Comparison of ENCODE assay signal across 10 mouse cellular contexts in genomic region chr13:12442008-12442587, GRCm38 (mm10). TPM values are rescaled to one million over a fixed set of nuclear protein-coding genes. Genes with fewer than 3 reads are reported as not detected.
DNase-seq lines count a peak whose midpoint lies in the region; ATAC-seq and TF ChIP-seq lines count a peak whose summit lies in the region.
"Had no signal": no experiment of that assay in that cellular context is flagged by ENCODE, and none has a peak within 500 bp of the region (broad histone marks: within the 10 kb centered on the region; RNA-seq: fewer than 3 reads in every experiment).

No protein-coding gene starts in this region.

- H3K4me3 ChIP-seq in MEL (ENCODE audit: control insufficient read depth in 1 of 2, insufficient read depth in 1 of 2, low read depth in 2 of 2, low read length in 2 of 2), result no peak overlapping the region
- no peak overlapping the region for H3K4me3 ChIP-seq in heart, embryonic 12.5 days
- H3K4me3 ChIP-seq: embryonic facial prominence, embryonic 15.5 days; stomach, embryonic 15.5 days had no signal

- H3K4me2 ChIP-seq in heart, embryonic 12.5 days, result no peak overlapping the region
- H3K4me2 ChIP-seq: embryonic facial prominence, embryonic 15.5 days; stomach, embryonic 15.5 days had no signal

- peak; percentile 8 for DNase-seq in gastrocnemius, adult 18-20 months (ENCODE audit: low spot score)
- no peak for DNase-seq in gastrocnemius, postnatal 10 days
- DNase-seq in MEL (ENCODE audit: low read depth, low spot score), result peak; percentile 24
- DNase-seq in layer of hippocampus, postnatal 36 days, result peak; percentile 48 to 59
- DNase-seq in right cerebral cortex, postnatal 25 days, result peak; percentile 19
- no peak for DNase-seq in spleen, postnatal 4 days (ENCODE audit: low spot score in 2 of 2)

- no peak overlapping the region for H3K27ac ChIP-seq in MEL (ENCODE audit: control insufficient read depth, low read depth, low read length)
- no peak overlapping the region for H3K27ac ChIP-seq in heart, embryonic 12.5 days (ENCODE audit: poor library complexity, severe bottlenecking)
- H3K27ac ChIP-seq: embryonic facial prominence, embryonic 15.5 days; stomach, embryonic 15.5 days had no signal

- TF ChIP-seq RAD21 in MEL (IDR thresholded peaks at IDR 0.05; ENCODE audit: low read depth, low read length), result no peak

- no peak for TF ChIP-seq POLR2A in MEL (IDR thresholded peaks at IDR 0.05; ENCODE audit: control insufficient read depth in 1 of 2, insufficient read depth in 1 of 2, low read depth in 1 of 2, low read length in 2 of 2, poor library complexity in 1 of 2)

- H3K9ac ChIP-seq in MEL (ENCODE audit: control insufficient read depth, low read depth, low read length, poor library complexity, severe bottlenecking), result no peak overlapping the region
- no peak overlapping the region for H3K9ac ChIP-seq in heart, embryonic 12.5 days
- H3K9ac ChIP-seq: embryonic facial prominence, embryonic 15.5 days; stomach, embryonic 15.5 days had no signal

- H3K4me1 ChIP-seq in MEL (ENCODE audit: control insufficient read depth in 1 of 2, insufficient read depth in 2 of 2, low read length in 2 of 2), result no peaks in the 10 kb centered on the region
- H3K4me1 ChIP-seq in heart, embryonic 12.5 days (replicated peaks), result no peaks in the 10 kb centered on the region
- H3K4me1 ChIP-seq: embryonic facial prominence, embryonic 15.5 days; stomach, embryonic 15.5 days had no signal

- WGBS in heart, embryonic 12.5 days, result 70% methylated on average over 2 of the region's 2 CpGs

- no peaks in the 10 kb centered on the region for H3K27me3 ChIP-seq in MEL (ENCODE audit: control insufficient read depth in 1 of 2, insufficient read depth in 2 of 2, low read length in 2 of 2)
- no peaks in the 10 kb centered on the region for H3K27me3 ChIP-seq in heart, embryonic 12.5 days (replicated peaks)
- H3K27me3 ChIP-seq: embryonic facial prominence, embryonic 15.5 days; stomach, embryonic 15.5 days had no signal

- TF ChIP-seq EP300 in MEL (IDR thresholded peaks at IDR 0.05; ENCODE audit: low read depth in 1 of 2, low read length in 2 of 2), result no peak

- H3K36me3 ChIP-seq in MEL (ENCODE audit: control insufficient read depth in 1 of 2, insufficient read depth in 2 of 2, low read length in 2 of 2), result peaks cover 0 to 12% of the 10 kb centered on the region in 2 experiments; a peak in 3 of 4 replicates
- H3K36me3 ChIP-seq in heart, embryonic 12.5 days, result peaks cover 52% of the 10 kb centered on the region

- no peaks in the 10 kb centered on the region for H3K79me2 ChIP-seq in MEL (ENCODE audit: control insufficient read depth, insufficient read depth, low read length, poor library complexity)

- peak; percentile 42; the same call in 1 of the 2 replicates for ATAC-seq in heart, embryonic 12.5 days (ENCODE audit: insufficient number of reproducible peaks, low FRiP score)
- no peak for ATAC-seq in granulocyte monocyte progenitor cell, adult 5-6 weeks (replicated peaks; ENCODE audit: poor library complexity, severe bottlenecking)

- no peak for TF ChIP-seq CTCF in MEL (IDR thresholded peaks at IDR 0.05 in 2 of 3, conservative IDR thresholded peaks at IDR 0.05 in 1 of 3; ENCODE audit: control insufficient read depth in 1 of 3, insufficient read depth in 1 of 3, low read depth in 2 of 3, low read length in 3 of 3, poor library complexity in 1 of 3, severe bottlenecking in 1 of 3)

- H3K9me3 ChIP-seq in MEL (replicated peaks; ENCODE audit: insufficient read depth, low read length), result no peaks in the 10 kb centered on the region
- H3K9me3 ChIP-seq in heart, embryonic 12.5 days (replicated peaks), result no peaks in the 10 kb centered on the region
- H3K9me3 ChIP-seq: embryonic facial prominence, embryonic 15.5 days; stomach, embryonic 15.5 days had no signal

TF ChIP-seq in MEL, 35 proteins besides CTCF, POLR2A, EP300 and RAD21:
- TF ChIP-seq MAX (IDR thresholded peaks at IDR 0.05; ENCODE audit: low read length) (no peak), ZKSCAN1 (IDR thresholded peaks at IDR 0.05; ENCODE audit: low read depth, low read length) (no peak), MYC (IDR thresholded peaks at IDR 0.05; ENCODE audit: low read depth, low read length) (no peak), RCOR1 (IDR thresholded peaks at IDR 0.05; ENCODE audit: low read depth, low read length) (no peak), ETS1 (IDR thresholded peaks at IDR 0.05; ENCODE audit: low read depth, low read length) (no peak), ELF1 (IDR thresholded peaks at IDR 0.05; ENCODE audit: low read depth, low read length) (no peak), SIN3A (IDR thresholded peaks at IDR 0.05; ENCODE audit: low read length) (no peak), MEF2A (IDR thresholded peaks at IDR 0.05; ENCODE audit: extremely low read depth, insufficient replicate concordance, low read depth, low read length, poor library complexity, severe bottlenecking) (no peak)

RNA-seq across cellular contexts. Expression of gene Lgals8, which starts 22.6 kb away (rescaled TPM):
- total RNA-seq in gastrocnemius, adult 18-20 months (2021), result 10 to 100 TPM; 26.0 to 27.1 TPM
- total RNA-seq in gastrocnemius, postnatal 10 days (2021), result 10 to 100 TPM; 27.4 to 32.7 TPM
- 12.9 and 18.0 TPM in 2 replicates for total RNA-seq in MEL (2012; rRNA removed)
- 10 to 100 TPM in 1 of 2 experiments, not detected in 1; 23.7 TPM for polyA plus RNA-seq in MEL (2012; ENCODE audit: insufficient read depth in 1 of 2, insufficient read length in 2 of 2, low read depth in 1 of 2, low replicate concordance in 2 of 2, missing spikeins in 1 of 2)
- 12.8 and 12.9 TPM in 2 replicates for polyA plus RNA-seq in heart, embryonic 12.5 days (2016; fragmentation: Nextera tagmentation; extraction: Ambion mirVana)
- 10 to 100 TPM; 33.9 to 36.4 TPM for total RNA-seq in layer of hippocampus, postnatal 36 days (2021)
- 16.1 and 23.9 TPM in 2 replicates for total RNA-seq in granulocyte monocyte progenitor cell, adult 5-6 weeks (2014; fragmentation: Nextera tagmentation)
- total RNA-seq in granulocyte monocyte progenitor cell, adult 5-6 weeks (2017), result 33.5 and 36.8 TPM in 2 replicates

RNA-seq across cellular contexts. Expression of gene Heatr1, which starts 47.3 kb away (rescaled TPM):
- total RNA-seq in gastrocnemius, adult 18-20 months (2021), result 10 to 100 TPM; 13.8 to 18.1 TPM
- 10 to 100 TPM; 11.8 to 13.5 TPM for total RNA-seq in gastrocnemius, postnatal 10 days (2021)
- total RNA-seq in MEL (2012; rRNA removed), result 131 and 156 TPM in 2 replicates
- polyA plus RNA-seq in MEL (2012; ENCODE audit: insufficient read depth in 1 of 2, insufficient read length in 2 of 2, low read depth in 1 of 2, low replicate concordance in 2 of 2, missing spikeins in 1 of 2), result 100 to 1,000 TPM; 130 to 468 TPM
- polyA plus RNA-seq in heart, embryonic 12.5 days (2016; fragmentation: Nextera tagmentation; extraction: Ambion mirVana), result 13.1 and 16.8 TPM in 2 replicates
- total RNA-seq in layer of hippocampus, postnatal 36 days (2021), result 10 to 100 TPM; 27.3 to 31.7 TPM
- total RNA-seq in granulocyte monocyte progenitor cell, adult 5-6 weeks (2014; fragmentation: Nextera tagmentation), result 59.9 and 78.3 TPM in 2 replicates
- total RNA-seq in granulocyte monocyte progenitor cell, adult 5-6 weeks (2017), result 113 and 125 TPM in 2 replicates

Comparison
In these comparisons a context has a peak if more than half of its experiments do, and no peak if none do; other contexts are left out.
1. DNase-seq: peak in gastrocnemius, adult 18-20 months (single experiment), MEL (single experiment), layer of hippocampus, postnatal 36 days (2 of 2) and right cerebral cortex, postnatal 25 days (single experiment); none in gastrocnemius, postnatal 10 days (single experiment) and spleen, postnatal 4 days (0 of 2).